Mouse (Mus musculus) midbrain, postnatal 0 days (tissue): Measurements from ENCODE around the gene Cntn3. TPM values are rescaled to one million over a fixed set of nuclear protein-coding genes. Genes with fewer than 3 reads are reported as not detected.
A peak's percentile ranks its signal among the peaks of the same experiment; 100 is the strongest.

Source experiments
- ATAC-seq: fragments of 200-750 bp; cut with Nextera tagmentation; 2 replicates; pipeline ENCODE4 v1.8.0; 2017; ENCODE audit warnings: moderate number of reproducible peaks, mild to moderate bottlenecking, moderate TSS enrichment, moderate library complexity; ENCODE audit not compliant: low FRiP score
- DNase-seq: peaks from one replicate; pipeline ENCODE4 v3.0.0-alpha.2; 2015; ENCODE audit warnings: low spot score
- H3K27ac ChIP-seq: fragments of 300-500 bp; sonication (generic); 2 replicates; pipeline ENCODE4 v1.5.1; 2014; ENCODE audit warnings: low read depth, mild to moderate bottlenecking, low read length, mixed read lengths
- H3K27me3 ChIP-seq: fragments of 300-500 bp; sonication (generic); 2 replicates; pipeline ENCODE4 v1.6.1; 2014; ENCODE audit warnings: low read length, control low read depth, mixed read lengths; ENCODE audit not compliant: insufficient read depth
- H3K36me3 ChIP-seq: fragments of 300-500 bp; sonication (generic); 2 replicates; pipeline ENCODE4 v1.6.1; 2014; ENCODE audit warnings: low read length, control low read depth, mixed read lengths; ENCODE audit not compliant: insufficient read depth
- H3K4me1 ChIP-seq: fragments of 300-500 bp; sonication (generic); 2 replicates; pipeline ENCODE4 v1.6.1; 2014; ENCODE audit warnings: mild to moderate bottlenecking, control low read depth, antibody characterized with exemption, low read length, mixed read lengths; ENCODE audit not compliant: insufficient read depth
- H3K4me2 ChIP-seq: fragments of 300-500 bp; sonication (generic); 2 replicates; pipeline ENCODE4 v1.6.1; 2014; ENCODE audit warnings: low read depth, mild to moderate bottlenecking, low read length, mixed read lengths; ENCODE audit not compliant: poor library complexity, severe bottlenecking
- H3K4me3 ChIP-seq: fragments of 300-500 bp; sonication (generic); 2 replicates; pipeline ENCODE4 v1.5.1; 2014; ENCODE audit warnings: low read depth, mild to moderate bottlenecking, low read length, moderate library complexity
- H3K9ac ChIP-seq: fragments of 300-500 bp; sonication (generic); replicated peaks from 2 replicates; pipeline ENCODE4 v1.6.1; 2014; ENCODE audit warnings: mild to moderate bottlenecking, low read length, moderate library complexity, mixed read lengths; ENCODE audit not compliant: poor library complexity, severe bottlenecking
- H3K9me3 ChIP-seq: fragments of 300-500 bp; sonication (generic); 2 replicates; pipeline ENCODE4 v1.6.1; 2016; ENCODE audit warnings: low read length, control low read depth
- CTCF ChIP-seq: IDR thresholded peaks from 2 replicates; pipeline ENCODE4 v1.5.1; 2016; ENCODE audit warnings: antibody characterized with exemption, mild to moderate bottlenecking
- WGBS: fragments of 180-500 bp; shearing (Covaris S2); extraction: QIAGEN DNeasy Blood & Tissue Kit; methylation state at CpG from one replicate; pipeline ENCODE4 v1.1.7; 2014; 5-methylcytosine and 5-hydroxymethylcytosine counted together
- polyA plus RNA-seq: library from polyadenylated mRNA; unstranded; fragments of >200 nt; fragmentation: Nextera tagmentation; extraction: Ambion mirVana; gene quantifications from 2 replicates; pipeline ENCODE4 v1.2.1, GENCODE M21; 2015
- total RNA-seq: library from RNA; depleted of rRNA; stranded (reverse); fragments of >200 nt; gene quantifications from 2 replicates; pipeline ENCODE4 v1.2.3, GENCODE M21; 2014

Gene Cntn3
- total and polyA plus RNA-seq, 2 experiments from 2014 or later = 3.0 to 8.8 TPM

DNA sequence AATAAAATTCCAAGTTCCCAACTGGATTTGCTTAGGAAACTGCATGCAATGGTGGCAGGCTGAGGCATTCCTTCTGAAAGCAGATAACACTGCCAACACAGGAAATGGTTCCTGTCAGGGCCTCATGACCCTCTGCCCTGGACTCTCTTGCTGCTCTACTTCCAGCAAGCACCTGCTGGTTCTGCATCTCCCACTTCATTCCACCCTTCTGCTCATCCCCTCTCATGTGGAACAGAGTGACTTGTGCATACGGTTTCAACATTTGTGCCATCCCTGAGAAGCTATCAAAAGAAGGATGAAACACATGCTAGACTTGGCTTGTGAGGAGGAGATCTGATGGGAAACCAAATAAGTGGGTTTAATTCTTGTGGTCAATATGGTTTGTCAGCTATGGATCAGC, 145.4 kb downstream of the Cntn3 start:
- Histone ChIP-seq H3K27me3 (no peaks in the 10 kb centered on the region), H3K4me1 (no peaks in the 10 kb centered on the region), H3K9ac (no peak overlapping the region), H3K4me2 (no peak overlapping the region), H3K27ac (no peak overlapping the region), H3K4me3 (no peak overlapping the region), H3K36me3 (no peaks in the 10 kb centered on the region), H3K9me3 (no peaks in the 10 kb centered on the region)
- DNase-seq (no peak), ATAC-seq (no peak)
- WGBS = 75% methylated on average over 1 of the region's 1 CpGs
- no peak for TF ChIP-seq CTCF

DNA sequence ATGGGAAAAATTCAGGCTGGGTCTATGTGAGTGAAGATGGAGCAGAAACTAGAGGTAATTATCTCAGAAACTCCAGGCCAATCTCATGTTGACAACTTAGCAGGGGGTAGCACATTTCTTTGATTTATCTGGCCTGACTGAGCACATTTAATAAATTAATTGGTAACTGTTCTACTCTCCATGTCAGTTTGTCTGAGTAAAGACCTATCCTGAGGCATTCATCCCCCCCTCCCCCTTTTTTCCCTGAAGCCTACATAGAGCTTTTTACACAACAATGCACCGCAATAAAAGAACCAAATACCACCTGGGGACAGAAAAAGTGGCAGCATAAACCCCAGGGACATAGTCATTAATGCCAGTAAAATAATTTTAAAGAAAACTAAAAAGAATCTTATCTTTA, 151.1 kb downstream of the Cntn3 start:
- Histone ChIP-seq H3K36me3 (no peaks in the 10 kb centered on the region), H3K4me2 (no peak overlapping the region), H3K27me3 (no peaks in the 10 kb centered on the region), H3K4me3 (no peak overlapping the region), H3K4me1 (no peaks in the 10 kb centered on the region), H3K9me3 (no peaks in the 10 kb centered on the region), H3K27ac (no peak overlapping the region), H3K9ac (no peak overlapping the region)
- no peak for TF ChIP-seq CTCF
- 36% methylated on average over 1 of the region's 1 CpGs for WGBS
- ATAC-seq = no peak
- peak; percentile 1 for DNase-seq

DNA sequence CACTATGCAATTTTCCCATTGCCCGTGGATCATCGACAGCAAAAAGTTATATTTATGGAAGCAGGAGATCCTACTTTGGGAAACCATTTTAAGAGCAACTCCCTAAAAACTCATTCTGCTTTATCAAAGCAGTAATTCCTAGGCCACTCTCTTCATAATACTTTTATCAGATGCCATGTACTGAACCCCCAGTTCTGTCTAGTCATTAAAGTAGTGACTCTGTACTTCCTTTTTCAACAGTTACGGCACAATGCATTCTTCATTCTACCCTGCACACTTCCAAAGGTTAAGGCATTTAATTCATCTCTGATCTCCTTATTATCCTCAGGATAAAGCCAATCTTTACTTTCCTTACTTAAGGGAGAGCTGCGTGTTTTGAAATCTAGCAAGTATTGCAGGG, 184.3 kb downstream of the Cntn3 start:
- H3K9me3 ChIP-seq = no peaks in the 10 kb centered on the region
- H3K27ac ChIP-seq = no peak overlapping the region
- ATAC-seq (no peak), DNase-seq (no peak)
- TF ChIP-seq CTCF = no peak
- no peak overlapping the region for H3K4me3 ChIP-seq
- H3K36me3 ChIP-seq = no peaks in the 10 kb centered on the region
- no peaks in the 10 kb centered on the region for H3K4me1 ChIP-seq
- 81% methylated on average over 4 of the region's 4 CpGs for WGBS
- H3K27me3 ChIP-seq = no peaks in the 10 kb centered on the region
- H3K9ac ChIP-seq = no peak overlapping the region
- no peak overlapping the region for H3K4me2 ChIP-seq

DNA sequence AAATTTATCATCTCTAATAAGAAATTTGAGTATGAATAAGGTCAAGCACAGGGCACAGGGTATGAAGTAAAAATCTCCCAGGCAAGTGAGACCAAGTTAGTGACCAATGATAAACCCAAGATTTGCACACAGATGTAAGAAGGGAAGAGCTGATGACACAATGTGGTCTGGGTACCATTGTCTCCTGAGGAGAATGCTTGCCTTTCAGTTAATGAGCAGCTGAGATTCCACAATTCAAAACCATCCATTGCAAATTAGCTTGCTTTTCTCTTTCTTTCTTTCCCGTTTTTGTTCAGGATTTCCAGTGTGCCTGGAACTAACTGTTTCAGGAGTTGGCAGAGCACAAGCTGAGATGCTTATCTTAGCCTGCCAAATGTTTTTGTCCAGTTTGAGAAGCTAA, 200.8 kb downstream of the Cntn3 start:
- 9% methylated on average over 1 of the region's 1 CpGs for WGBS

DNA sequence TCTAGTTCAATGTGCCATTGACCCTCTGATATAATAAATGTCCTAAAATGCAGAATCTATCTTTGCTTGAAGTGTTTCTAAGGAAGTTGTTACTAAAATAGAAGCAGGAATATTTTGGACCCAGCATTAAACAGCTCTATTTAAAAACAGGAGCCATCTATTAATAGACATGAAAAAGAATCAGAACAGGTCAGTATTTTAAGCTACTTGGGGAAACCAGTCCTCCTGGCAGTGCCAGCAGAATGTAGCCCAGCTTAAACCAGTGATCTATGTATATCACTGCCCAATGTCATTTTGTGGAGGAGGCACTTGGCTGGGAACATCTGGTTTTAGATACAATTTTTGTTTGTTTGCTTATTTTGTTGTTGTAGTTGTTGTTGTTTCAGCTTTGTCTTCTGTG, 209.0 kb downstream of the Cntn3 start:
- no peak overlapping the region for H3K9ac ChIP-seq
- H3K4me1 ChIP-seq = no peaks in the 10 kb centered on the region
- no peak overlapping the region for H3K27ac ChIP-seq
- H3K4me2 ChIP-seq = no peak overlapping the region
- TF ChIP-seq CTCF = no peak
- no peaks in the 10 kb centered on the region for H3K36me3 ChIP-seq
- ATAC-seq = no peak
- DNase-seq = no peak
- no peaks in the 10 kb centered on the region for H3K27me3 ChIP-seq
- H3K9me3 ChIP-seq = no peaks in the 10 kb centered on the region
- H3K4me3 ChIP-seq = no peak overlapping the region

More for the DNA sequence above, 200.8 kb downstream of the Cntn3 start:
- Histone ChIP-seq H3K27me3 (no peaks in the 10 kb centered on the region), H3K27ac (no peak overlapping the region), H3K4me1 (no peaks in the 10 kb centered on the region), H3K4me3 (no peak overlapping the region), H3K4me2 (no peak overlapping the region), H3K9me3 (no peaks in the 10 kb centered on the region), H3K9ac (no peak overlapping the region), H3K36me3 (no peaks in the 10 kb centered on the region)
- no peak for TF ChIP-seq CTCF
- DNase-seq (no peak), ATAC-seq (no peak)

DNA sequence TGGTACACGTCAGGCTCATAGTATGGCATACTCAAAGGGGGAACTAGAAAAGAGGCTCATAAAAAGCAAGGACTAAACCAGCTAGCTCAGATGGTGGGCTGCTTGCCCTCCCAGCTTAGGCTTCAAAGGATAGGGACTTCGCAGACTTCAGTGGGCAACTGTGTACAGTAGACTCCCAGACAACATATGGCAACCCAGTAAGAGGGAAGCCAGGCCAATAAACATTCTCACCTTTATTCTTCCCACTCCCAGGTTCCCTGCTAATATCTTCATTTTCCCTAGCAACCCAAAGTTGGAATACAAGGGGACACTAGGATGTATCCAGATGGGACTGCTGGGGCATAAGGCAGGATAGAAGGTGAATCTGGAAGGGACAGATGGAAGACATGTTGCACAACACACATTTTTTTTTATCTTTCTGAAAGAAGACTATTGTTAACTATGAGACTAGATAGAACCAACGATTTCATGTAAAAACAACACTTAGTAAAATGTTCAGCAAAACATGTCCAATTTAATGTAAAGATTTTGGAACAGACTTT, 209.5 kb downstream of the Cntn3 start:
- ATAC-seq = no peak; the same call in 1 of the 2 replicates
- peak; percentile 54 for DNase-seq
- H3K27ac ChIP-seq = no peak overlapping the region

More for the DNA sequence above, 209.5 kb downstream of the Cntn3 start:
- Histone ChIP-seq H3K4me3 (no peak overlapping the region), H3K27me3 (no peaks in the 10 kb centered on the region), H3K9ac (no peak overlapping the region), H3K9me3 (no peaks in the 10 kb centered on the region), H3K4me1 (no peaks in the 10 kb centered on the region), H3K4me2 (no peak overlapping the region), H3K36me3 (no peaks in the 10 kb centered on the region)
- 89% methylated on average over 3 of the region's 3 CpGs for WGBS
- no peak for TF ChIP-seq CTCF
